Mouse (Mus musculus) spleen, adult 2 months (tissue): ENCODE measurements at regions not wholly inside any gene's neighbourhood (a gene's known extent, or its start where the extent isn't known, plus 50 kb on each side); places are given as distances from the start of the nearest gene placed in this dataset.

ENCODE experiments used
- DNase-seq, 2 experiments: peaks; one replicate each; pipeline versions ENCODE4 v3.0.0 to v3.0.0-alpha.2; 2012 to 2021; ENCODE audit warnings: low spot score in 2 of 2, low read depth in 1 of 2
- H3K27ac ChIP-seq: fragments of 200-500 bp; 2 replicates; pipeline ENCODE4 v1.5.1; 2012; ENCODE audit warnings: low read length, inconsistent platforms; ENCODE audit not compliant: insufficient read depth
- H3K27me3 ChIP-seq: fragments of 200-500 bp; 2 replicates; pipeline ENCODE4 v1.6.1; 2012; ENCODE audit warnings: mild to moderate bottlenecking, moderate library complexity, low read length, inconsistent platforms; ENCODE audit not compliant: control insufficient read depth, insufficient read depth
- H3K36me3 ChIP-seq: fragments of 200-500 bp; 2 replicates; pipeline ENCODE4 v1.6.1; 2012; ENCODE audit warnings: mild to moderate bottlenecking, low read length, inconsistent platforms; ENCODE audit not compliant: control insufficient read depth, insufficient read depth
- H3K4me1 ChIP-seq: fragments of 200-500 bp; 2 replicates; pipeline ENCODE4 v1.6.1; 2011; ENCODE audit warnings: inconsistent platforms; ENCODE audit not compliant: control insufficient read depth, insufficient read depth, insufficient read length
- H3K4me3 ChIP-seq: fragments of 200-500 bp; 2 replicates; pipeline ENCODE4 v1.5.1; 2011; ENCODE audit warnings: mild to moderate bottlenecking, inconsistent platforms; ENCODE audit not compliant: insufficient read depth, insufficient read length; ENCODE audit errors: extremely low read depth
- CTCF ChIP-seq: fragments of 200-500 bp; IDR thresholded peaks from 2 replicates; pipeline ENCODE4 v1.5.1; 2011; ENCODE audit warnings: mild to moderate bottlenecking, inconsistent platforms; ENCODE audit not compliant: insufficient read depth, insufficient read length, insufficient replicate concordance; ENCODE audit errors: extremely low read depth
- POLR2A ChIP-seq: fragments of 200-500 bp; IDR thresholded peaks from 2 replicates; pipeline ENCODE4 v1.6.1; 2011; ENCODE audit warnings: low read depth, low read length, inconsistent platforms
- WGBS: fragments of 180-500 bp; shearing (Covaris S2); methylation state at CpG from one replicate; pipeline ENCODE4 v1.1.7; 2018; 5-methylcytosine and 5-hydroxymethylcytosine counted together

GRCm38 (mm10) chr10:9291456-9292146 lies 383.4 kb downstream of the Samd5 start:
- TF ChIP-seq POLR2A: no peak
- no peak for TF ChIP-seq CTCF
- 72% methylated on average over 6 of the region's 6 CpGs for WGBS
- Histone ChIP-seq H3K27me3 (no peaks in the 10 kb centered on the region), H3K4me1 (no peaks in the 10 kb centered on the region), H3K4me3 (no peak overlapping the region), H3K27ac (no peak overlapping the region), H3K36me3 (no peaks in the 10 kb centered on the region)
- no peak for DNase-seq

GRCm38 (mm10) chr10:9272940-9273339 lies 387.1 kb upstream of the Sash1 start:
- 87% methylated on average over 3 of the region's 3 CpGs for WGBS
- H3K4me3 ChIP-seq: no peak overlapping the region
- no peak for TF ChIP-seq POLR2A
- TF ChIP-seq CTCF: no peak

DNA sequence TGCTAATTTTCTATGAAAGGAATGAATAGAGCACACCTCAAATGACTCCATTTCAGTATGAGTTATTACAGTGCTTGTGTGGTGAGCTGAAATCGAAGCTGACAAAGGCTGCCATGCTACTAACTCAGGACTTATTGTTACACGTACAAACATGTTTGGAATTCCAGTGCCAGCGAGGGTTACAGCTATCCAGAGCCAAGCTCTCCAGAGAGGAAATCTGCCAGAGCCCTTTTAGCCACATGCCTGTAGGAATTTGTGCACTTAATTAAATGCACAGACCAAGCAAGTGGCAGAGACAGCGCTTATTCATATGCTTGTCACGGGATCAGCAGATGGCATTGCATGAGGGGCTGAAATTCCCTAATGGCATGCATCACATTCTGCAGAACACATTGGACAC lies 386.4 kb upstream of the Sash1 start:
- no peak overlapping the region for H3K27ac ChIP-seq
- no peaks in the 10 kb centered on the region for H3K36me3 ChIP-seq
- H3K27me3 ChIP-seq: no peaks in the 10 kb centered on the region
- no peak for DNase-seq
- no peak overlapping the region for H3K4me3 ChIP-seq
- 79% methylated on average over 5 of the region's 5 CpGs for WGBS
- TF ChIP-seq CTCF: no peak
- TF ChIP-seq POLR2A: no peak
- no peaks in the 10 kb centered on the region for H3K4me1 ChIP-seq

More at GRCm38 (mm10) chr10:9272940-9273339, 387.1 kb upstream of the Sash1 start:
- DNase-seq: no peak
- H3K36me3 ChIP-seq: no peaks in the 10 kb centered on the region
- no peaks in the 10 kb centered on the region for H3K27me3 ChIP-seq
- H3K27ac ChIP-seq: no peak overlapping the region
- H3K4me1 ChIP-seq: no peaks in the 10 kb centered on the region

DNA sequence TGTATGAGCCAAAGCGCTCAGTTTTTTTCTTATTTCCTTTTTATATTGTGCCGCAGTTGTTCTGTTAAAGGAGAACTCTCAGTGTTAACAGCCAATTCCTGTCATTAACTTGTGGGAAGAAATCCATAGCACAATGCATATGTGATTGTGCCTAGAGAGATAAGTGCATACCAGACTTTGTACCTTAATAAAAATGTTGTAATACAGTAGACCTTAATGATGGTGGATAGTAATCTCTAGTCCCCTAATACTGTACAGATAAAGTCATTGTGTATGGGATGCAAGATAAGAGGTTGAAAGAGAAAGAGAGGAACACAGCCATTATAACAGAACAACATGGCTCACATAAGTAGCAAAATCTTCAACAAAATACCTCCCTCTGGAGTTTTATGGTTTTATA lies 379.7 kb upstream of the Sash1 start:
- Histone ChIP-seq H3K27ac (no peak overlapping the region), H3K36me3 (no peaks in the 10 kb centered on the region), H3K4me3 (no peak overlapping the region), H3K4me1 (no peaks in the 10 kb centered on the region), H3K27me3 (no peaks in the 10 kb centered on the region)
- WGBS: 89% methylated on average over 2 of the region's 2 CpGs
- TF ChIP-seq POLR2A (no peak), CTCF (no peak)
- no peak for DNase-seq

DNA sequence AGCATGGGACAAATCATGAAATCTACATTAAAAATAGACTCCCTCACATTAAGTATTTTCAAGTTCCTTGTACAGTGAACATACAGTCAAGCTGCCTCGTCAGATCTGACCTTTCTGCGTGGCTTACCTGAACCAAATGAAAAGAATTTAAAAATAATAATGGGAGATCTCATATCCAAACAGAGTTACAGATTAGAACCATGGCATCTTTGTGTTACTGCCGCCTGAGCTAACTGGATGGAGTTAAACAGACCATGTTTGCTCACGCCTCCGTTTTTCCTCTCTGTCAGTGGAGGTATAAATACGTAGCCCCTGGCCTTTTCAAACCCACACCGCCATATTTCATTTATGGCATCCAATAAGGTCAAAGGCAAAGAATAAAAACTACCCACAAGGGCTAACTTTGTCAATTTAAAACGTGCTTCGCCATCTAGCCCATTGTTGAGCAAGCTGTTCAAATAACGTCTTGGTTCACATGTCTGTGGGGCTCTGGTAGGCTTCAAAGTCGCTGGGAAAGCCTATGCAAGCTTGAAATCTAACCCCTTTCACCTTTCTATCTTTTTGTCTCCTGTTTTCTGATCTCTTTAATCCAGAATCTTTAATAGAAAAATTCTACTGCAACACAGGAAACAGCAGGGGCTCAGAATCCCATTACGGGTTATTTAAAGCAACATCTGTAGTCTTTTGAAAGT lies 378.6 kb upstream of the Sash1 start:
- no peaks in the 10 kb centered on the region for H3K4me1 ChIP-seq
- no peak overlapping the region for H3K4me3 ChIP-seq
- TF ChIP-seq POLR2A (no peak), CTCF (no peak)
- no peaks in the 10 kb centered on the region for H3K36me3 ChIP-seq
- WGBS: 79% methylated on average over 12 of the region's 12 CpGs
- no peak for DNase-seq
- H3K27me3 ChIP-seq: no peaks in the 10 kb centered on the region
- no peak overlapping the region for H3K27ac ChIP-seq

GRCm38 (mm10) chr10:9258705-9259104 lies 372.8 kb upstream of the Sash1 start:
- H3K27ac ChIP-seq: no peak overlapping the region
- H3K36me3 ChIP-seq: no peaks in the 10 kb centered on the region
- no peak for DNase-seq

GRCm38 (mm10) chr10:9252941-9253217 lies 367.0 kb upstream of the Sash1 start:
- DNase-seq: no peak
- H3K4me3 ChIP-seq: no peak overlapping the region
- H3K4me1 ChIP-seq: no peaks in the 10 kb centered on the region
- H3K27ac ChIP-seq: no peak overlapping the region
- WGBS: 21% methylated on average over 3 of the region's 3 CpGs
- no peaks in the 10 kb centered on the region for H3K27me3 ChIP-seq
- H3K36me3 ChIP-seq: no peaks in the 10 kb centered on the region
- no peak for TF ChIP-seq CTCF
- no peak for TF ChIP-seq POLR2A

More at GRCm38 (mm10) chr10:9258705-9259104, 372.8 kb upstream of the Sash1 start:
- TF ChIP-seq CTCF (no peak), POLR2A (no peak)
- Histone ChIP-seq H3K4me3 (no peak overlapping the region), H3K4me1 (no peaks in the 10 kb centered on the region), H3K27me3 (no peaks in the 10 kb centered on the region)
- 85% methylated on average over 1 of the region's 1 CpGs for WGBS
